Mouse (Mus musculus) ES-E14 (cell line): Measurements from ENCODE around the gene Erbb4. TPM values are rescaled to one million over a fixed set of nuclear protein-coding genes. Genes with fewer than 3 reads are reported as not detected.

Experiments
- DNase-seq: peaks from one replicate; pipeline ENCODE4 v3.0.0-alpha.2; 2013; ENCODE audit warnings: low read depth, low spot score
- H3K27ac ChIP-seq: 2 replicates; pipeline ENCODE4 v1.5.1; 2012; ENCODE audit warnings: low read depth, mild to moderate bottlenecking, low read length, moderate library complexity, mixed read lengths; ENCODE audit not compliant: poor library complexity, insufficient read depth, severe bottlenecking
- H3K36me3 ChIP-seq: 2 replicates; pipeline ENCODE4 v1.6.1; 2012; ENCODE audit warnings: mild to moderate bottlenecking, low read length, moderate library complexity, mixed read lengths; ENCODE audit not compliant: control insufficient read depth, poor library complexity, insufficient read depth, severe bottlenecking
- H3K4me1 ChIP-seq, 2 experiments: fragments of 150-350 bp in 1 of 2; sonication (generic) in 1 of 2; 2 replicates each; pipeline ENCODE4 v1.6.1; 2012; ENCODE audit warnings: low read length in 2 of 2, mild to moderate bottlenecking in 1 of 2, mixed read lengths in 1 of 2; ENCODE audit not compliant: control insufficient read depth in 2 of 2, insufficient read depth in 2 of 2, poor library complexity in 1 of 2
- H3K4me3 ChIP-seq, 2 experiments: fragments of 150-350 bp in 1 of 2; sonication (generic) in 1 of 2; 2 replicates each; pipeline ENCODE4 v1.5.1; 2012; ENCODE audit warnings: low read length in 2 of 2, low read depth in 1 of 2, mild to moderate bottlenecking in 1 of 2, mixed read lengths in 1 of 2; ENCODE audit not compliant: insufficient read depth in 1 of 2, poor library complexity in 1 of 2, severe bottlenecking in 1 of 2
- H3K9ac ChIP-seq: 2 replicates; pipeline ENCODE4 v1.6.1; 2012; ENCODE audit warnings: low read depth, mild to moderate bottlenecking, low read length, mixed read lengths; ENCODE audit not compliant: poor library complexity, insufficient read depth, severe bottlenecking
- H3K9me3 ChIP-seq: fragments of 150-350 bp; sonication (generic); 2 replicates; pipeline ENCODE4 v1.6.1; 2012; ENCODE audit warnings: low read depth, mild to moderate bottlenecking, low read length; ENCODE audit not compliant: control insufficient read depth, insufficient read depth
- CHD2 ChIP-seq: IDR thresholded peaks from 2 replicates; pipeline ENCODE4 v1.6.1; 2014; ENCODE audit warnings: mild to moderate bottlenecking, low read depth, low read length, inconsistent platforms
- HCFC1 ChIP-seq: IDR thresholded peaks from 2 replicates; pipeline ENCODE4 v1.6.1; 2012; ENCODE audit warnings: low read length, inconsistent platforms, borderline replicate concordance; ENCODE audit not compliant: insufficient read depth
- MAFK ChIP-seq: IDR thresholded peaks from 2 replicates; pipeline ENCODE4 v1.6.1; 2014; ENCODE audit warnings: mild to moderate bottlenecking, low read depth, low read length, inconsistent platforms; ENCODE audit not compliant: insufficient read depth
- ZC3H11A ChIP-seq: IDR thresholded peaks from 2 replicates; pipeline ENCODE4 v1.6.1; 2012; ENCODE audit warnings: low read depth, mild to moderate bottlenecking, inconsistent platforms, low read length, borderline replicate concordance
- ZNF384 ChIP-seq: IDR thresholded peaks from 2 replicates; pipeline ENCODE4 v1.6.1; 2012; ENCODE audit warnings: low read depth, low read length, inconsistent platforms
- in situ Hi-C, 2 experiments: fragments of 600-800 bp; cut with MboI; formaldehyde crosslinking; loops; one replicate each; pipeline ENCODE4 v1.15.1; 2025; ENCODE audit warnings: low sequenced_read_pairs in 2 of 2, inconsistent platforms in 1 of 2; ENCODE audit not compliant: unreplicated experiment in 2 of 2
- total RNA-seq: library from RNA; depleted of rRNA; stranded (reverse); fragments of 300-350 nt; gene quantifications from 2 replicates; pipeline ENCODE4 v1.2.3, GENCODE M21; 2012

Erbb4 gene
- total RNA-seq, 1 experiment = not detected

GRCm38 (mm10) chr1:69106937-69107461 is 860 bp downstream of the Erbb4 start:
- Histone ChIP-seq H3K4me1 (0 out of 4 replicates have a peak, but pooled peaks cover 0 to 2% of the 10 kb centered on the region in 2 experiments), H3K4me3 (peak overlapping the region; percentile 55 to 70), H3K9me3 (no peaks in the 10 kb centered on the region), H3K27ac (no peak overlapping the region), H3K36me3 (no peaks in the 10 kb centered on the region), H3K9ac (no peak overlapping the region)
- in situ Hi-C loops = no loop called here
- no peak for DNase-seq
- TF ChIP-seq HCFC1 (no peak), ZNF384 (no peak), MAFK (no peak)

- peak; percentile 21 for DNase-seq
Measured at GRCm38 (mm10) chr1:69106322-69106761, 1.5 kb downstream of the Erbb4 start.

GRCm38 (mm10) chr1:69105493-69106321 is 2.2 kb downstream of the Erbb4 start:
- Histone ChIP-seq H3K4me3 (peak overlapping the region; percentile 4 to 70; a peak in 3 of 4 replicates), H3K4me1 (0 out of 4 replicates have a peak, but pooled peaks cover 0 to 2% of the 10 kb centered on the region in 2 experiments), H3K27ac (no peak overlapping the region), H3K9me3 (no peaks in the 10 kb centered on the region), H3K9ac (no peak overlapping the region), H3K36me3 (no peaks in the 10 kb centered on the region)
- DNase-seq = peak; percentile 34
- TF ChIP-seq MAFK (no peak), HCFC1 (no peak), ZNF384 (no peak), ZC3H11A (no peak), CHD2 (no peak)
- in situ Hi-C loops = no loop called here

More at GRCm38 (mm10) chr1:69106322-69106761, 1.5 kb downstream of the Erbb4 start:
- peak overlapping the region; percentile 4 to 70; a peak in 3 of 4 replicates for H3K4me3 ChIP-seq
- 0 out of 4 replicates have a peak, but pooled peaks cover 0 to 2% of the 10 kb centered on the region in 2 experiments for H3K4me1 ChIP-seq
- H3K36me3 ChIP-seq = no peaks in the 10 kb centered on the region
- no peak overlapping the region; the same call in 1 of the 2 replicates for H3K9ac ChIP-seq
- in situ Hi-C loops = no loop called here
- H3K9me3 ChIP-seq = no peaks in the 10 kb centered on the region
- no peak for TF ChIP-seq MAFK
- no peak for TF ChIP-seq CHD2
- TF ChIP-seq ZC3H11A = no peak
- TF ChIP-seq HCFC1 = no peak
- no peak for TF ChIP-seq ZNF384
- H3K27ac ChIP-seq = no peak overlapping the region

- Histone ChIP-seq H3K9ac (no peak overlapping the region), H3K4me1 (0 out of 4 replicates have a peak, but pooled peaks cover 0 to 2% of the 10 kb centered on the region in 2 experiments), H3K27ac (no peak overlapping the region), H3K36me3 (no peaks in the 10 kb centered on the region), H3K9me3 (no peaks in the 10 kb centered on the region), H3K4me3 (no peak overlapping the region; a peak in 1 of 4 replicates)
- in situ Hi-C loops = no loop called here
- no peak for TF ChIP-seq ZC3H11A
- TF ChIP-seq ZNF384 = no peak
- no peak for TF ChIP-seq MAFK
- TF ChIP-seq CHD2 = no peak
- no peak for TF ChIP-seq HCFC1
- DNase-seq = peak; percentile 2
Measured at GRCm38 (mm10) chr1:69105096-69105492, 2.8 kb downstream of the Erbb4 start.
